Mouse (Mus musculus) CH12.LX (cell line): ENCODE data around the gene Polh. TPM values are rescaled to one million over a fixed set of nuclear protein-coding genes. Genes with fewer than 3 reads are reported as not detected.

Source experiments
- DNase-seq: peaks from one replicate; pipeline ENCODE4 v3.0.0-alpha.2; 2013; ENCODE audit errors: extremely low read depth
- H3K27ac ChIP-seq: 2 replicates; pipeline ENCODE4 v1.5.1; 2012; ENCODE audit warnings: low read depth, mild to moderate bottlenecking, control low read depth, moderate library complexity; ENCODE audit not compliant: insufficient read depth
- H3K27me3 ChIP-seq: replicated peaks from 2 replicates; pipeline ENCODE3; 2012; ENCODE audit warnings: inconsistent platforms
- H3K36me3 ChIP-seq, 2 experiments: replicated peaks in 1 of 2; 2 replicates each; pipeline versions ENCODE3 to v1.6.1; 2012; ENCODE audit warnings: inconsistent platforms in 1 of 2, low read length in 1 of 2, mild to moderate bottlenecking in 1 of 2, mixed read lengths in 1 of 2, moderate library complexity in 1 of 2; ENCODE audit not compliant: control insufficient read depth in 1 of 2, insufficient read depth in 1 of 2
- H3K4me1 ChIP-seq, 2 experiments: 2 replicates each; pipeline ENCODE4 v1.6.1; 2012; ENCODE audit warnings: inconsistent platforms in 1 of 2, moderate library complexity in 1 of 2; ENCODE audit not compliant: insufficient read depth in 2 of 2, control insufficient read depth in 1 of 2
- H3K4me2 ChIP-seq: 2 replicates; pipeline ENCODE4 v1.6.1; 2012; ENCODE audit warnings: low read depth, mild to moderate bottlenecking, control low read depth; ENCODE audit not compliant: poor library complexity, insufficient read depth, severe bottlenecking
- H3K4me3 ChIP-seq, 3 experiments: fragments of 150-350 bp in 1 of 3; sonication (generic) in 1 of 3; replicated peaks in 1 of 3; 2 replicates each; pipeline versions ENCODE3 to v1.5.1; 2011 to 2012; ENCODE audit warnings: low read depth in 2 of 3, low read length in 2 of 3, mild to moderate bottlenecking in 2 of 3, moderate library complexity in 2 of 3, control low read depth in 1 of 3, improper control_type of control experiment in 1 of 3, inconsistent platforms in 1 of 3, mixed read lengths in 1 of 3; ENCODE audit not compliant: poor library complexity in 1 of 3
- H3K79me2 ChIP-seq: replicated peaks from 2 replicates; pipeline ENCODE4 v1.6.1; 2012; ENCODE audit warnings: mild to moderate bottlenecking, moderate library complexity; ENCODE audit not compliant: control insufficient read depth, poor library complexity, insufficient read depth, severe bottlenecking; ENCODE audit errors: extremely low read depth
- H3K9ac ChIP-seq: 2 replicates; pipeline ENCODE4 v1.6.1; 2012; ENCODE audit warnings: low read depth, mild to moderate bottlenecking, control low read depth, moderate library complexity; ENCODE audit not compliant: insufficient read depth
- H3K9me3 ChIP-seq: replicated peaks from 2 replicates; pipeline ENCODE3; 2012; ENCODE audit warnings: low read length, inconsistent platforms, mixed read lengths
- CHD1 ChIP-seq: IDR thresholded peaks from 2 replicates; pipeline ENCODE4 v1.6.1; 2012; ENCODE audit warnings: low read depth, low read length, improper control_type of control experiment, inconsistent platforms
- CHD2 ChIP-seq: IDR thresholded peaks from 2 replicates; pipeline ENCODE4 v1.6.1; 2011; ENCODE audit warnings: low read length, improper control_type of control experiment
- CTCF ChIP-seq, 2 experiments: IDR thresholded peaks in 1 of 2; conservative IDR thresholded peaks in 1 of 2; 2 replicates each; pipeline ENCODE4 v1.5.1; 2011 to 2012; ENCODE audit warnings: low read depth in 2 of 2, low read length in 2 of 2, improper control_type of control experiment in 1 of 2, inconsistent platforms in 1 of 2, mild to moderate bottlenecking in 1 of 2, moderate library complexity in 1 of 2
- E2F4 ChIP-seq: IDR thresholded peaks from 2 replicates; pipeline ENCODE4 v1.6.1; 2011; ENCODE audit warnings: low read depth, low read length, improper control_type of control experiment; ENCODE audit not compliant: insufficient replicate concordance
- ELF1 ChIP-seq: IDR thresholded peaks from 2 replicates; pipeline ENCODE4 v1.6.1; 2014; ENCODE audit warnings: low read depth, mild to moderate bottlenecking, inconsistent platforms, low read length, improper control_type of control experiment
- EP300 ChIP-seq: IDR thresholded peaks from 2 replicates; pipeline ENCODE4 v1.6.1; 2011; ENCODE audit warnings: low read length, improper control_type of control experiment
- GABPA ChIP-seq: IDR thresholded peaks from 2 replicates; pipeline ENCODE4 v1.6.1; 2012; ENCODE audit warnings: low read depth, low read length, improper control_type of control experiment, inconsistent platforms; ENCODE audit not compliant: insufficient replicate concordance
- HCFC1 ChIP-seq: IDR thresholded peaks from 2 replicates; pipeline ENCODE4 v1.6.1; 2012; ENCODE audit warnings: low read depth, mild to moderate bottlenecking, inconsistent platforms, low read length, improper control_type of control experiment
- IRF4 ChIP-seq: IDR thresholded peaks from 2 replicates; pipeline ENCODE4 v1.6.1; 2014; ENCODE audit warnings: low read depth, mild to moderate bottlenecking, inconsistent platforms, low read length, improper control_type of control experiment
- JUND ChIP-seq: conservative IDR thresholded peaks from 2 replicates; pipeline ENCODE4 v1.6.1; 2011; ENCODE audit warnings: low read depth, low read length, improper control_type of control experiment
- KAT2A ChIP-seq: IDR thresholded peaks from 2 replicates; pipeline ENCODE4 v1.6.1; 2012; ENCODE audit warnings: low read length, improper control_type of control experiment, inconsistent platforms; ENCODE audit not compliant: insufficient replicate concordance
- MAFK ChIP-seq: IDR thresholded peaks from 2 replicates; pipeline ENCODE4 v1.6.1; 2011; ENCODE audit warnings: low read length, improper control_type of control experiment; ENCODE audit not compliant: insufficient replicate concordance
- MAX ChIP-seq: IDR thresholded peaks from 2 replicates; pipeline ENCODE4 v1.6.1; 2011; ENCODE audit warnings: low read length, improper control_type of control experiment
- MAZ ChIP-seq: IDR thresholded peaks from 2 replicates; pipeline ENCODE4 v1.6.1; 2012; ENCODE audit warnings: low read depth, mild to moderate bottlenecking, inconsistent platforms, low read length, improper control_type of control experiment, moderate library complexity
- MEF2A ChIP-seq: IDR thresholded peaks from 2 replicates; pipeline ENCODE4 v1.6.1; 2014; ENCODE audit warnings: low read depth, mild to moderate bottlenecking, inconsistent platforms, low read length, improper control_type of control experiment, borderline replicate concordance
- MXI1 ChIP-seq: IDR thresholded peaks from 2 replicates; pipeline ENCODE4 v1.6.1; 2011; ENCODE audit warnings: mild to moderate bottlenecking, low read depth, low read length, improper control_type of control experiment
- MYC ChIP-seq: IDR thresholded peaks from 2 replicates; pipeline ENCODE4 v1.6.1; 2011; ENCODE audit warnings: low read depth, mild to moderate bottlenecking, improper control_type of control experiment, low read length
- NRF1 ChIP-seq: IDR thresholded peaks from 2 replicates; pipeline ENCODE4 v1.6.1; 2014; ENCODE audit warnings: low read depth, mild to moderate bottlenecking, inconsistent platforms, low read length, improper control_type of control experiment, moderate library complexity
- POLR2A ChIP-seq: IDR thresholded peaks from 2 replicates; pipeline ENCODE4 v1.6.1; 2011; ENCODE audit warnings: low read depth, mild to moderate bottlenecking, improper control_type of control experiment, low read length
- POLR2AphosphoS2 ChIP-seq: IDR thresholded peaks from 2 replicates; pipeline ENCODE4 v1.6.1; 2011; ENCODE audit warnings: low read depth, low read length, improper control_type of control experiment
- RCOR1 ChIP-seq: conservative IDR thresholded peaks from 2 replicates; pipeline ENCODE4 v1.6.1; 2012; ENCODE audit warnings: low read depth, mild to moderate bottlenecking, inconsistent platforms, low read length, improper control_type of control experiment
- SIN3A ChIP-seq: IDR thresholded peaks from 2 replicates; pipeline ENCODE4 v1.6.1; 2012; ENCODE audit warnings: low read length, improper control_type of control experiment, inconsistent platforms
- SMC3 ChIP-seq: IDR thresholded peaks from 2 replicates; pipeline ENCODE4 v1.6.1; 2011; ENCODE audit warnings: low read depth, low read length, improper control_type of control experiment
- TBP ChIP-seq: conservative IDR thresholded peaks from 2 replicates; pipeline ENCODE4 v1.6.1; 2011; ENCODE audit warnings: low read depth, low read length, improper control_type of control experiment
- TCF12 ChIP-seq: IDR thresholded peaks from 2 replicates; pipeline ENCODE4 v1.6.1; 2014; ENCODE audit warnings: low read depth, mild to moderate bottlenecking, inconsistent platforms, low read length, improper control_type of control experiment
- UBTF ChIP-seq: IDR thresholded peaks from 2 replicates; pipeline ENCODE4 v1.6.1; 2012; ENCODE audit warnings: low read depth, mild to moderate bottlenecking, inconsistent platforms, low read length, improper control_type of control experiment, moderate library complexity
- USF1 ChIP-seq: IDR thresholded peaks from 2 replicates; pipeline ENCODE4 v1.6.1; 2014; ENCODE audit warnings: low read depth, mild to moderate bottlenecking, inconsistent platforms, low read length, improper control_type of control experiment
- USF2 ChIP-seq: conservative IDR thresholded peaks from 2 replicates; pipeline ENCODE4 v1.6.1; 2011; ENCODE audit warnings: low read depth, low read length, improper control_type of control experiment
- ZC3H11A ChIP-seq: IDR thresholded peaks from 2 replicates; pipeline ENCODE4 v1.6.1; 2012; ENCODE audit warnings: low read depth, mild to moderate bottlenecking, inconsistent platforms, low read length, improper control_type of control experiment
- ZKSCAN1 ChIP-seq: IDR thresholded peaks from 2 replicates; pipeline ENCODE4 v1.6.1; 2012; ENCODE audit warnings: low read depth, inconsistent platforms, low read length, improper control_type of control experiment, borderline replicate concordance
- ZMIZ1 ChIP-seq: IDR thresholded peaks from 2 replicates; pipeline ENCODE4 v1.6.1; 2012; ENCODE audit warnings: low read depth, mild to moderate bottlenecking, inconsistent platforms, low read length, improper control_type of control experiment
- dilution Hi-C: fragments of 300-500 bp; cut with MboI; formaldehyde crosslinking; loops from 2 replicates; pipeline ENCODE4 v1.14.3; 2020; ENCODE audit warnings: low sequenced_read_pairs; ENCODE audit not compliant: extremely low pct_unique_long_range_greater_than_20kb, extremely low pct_ligation_motif_present
- in situ Hi-C: fragments of 300-500 bp; cut with MboI; formaldehyde crosslinking; loops from 3 replicates; pipeline ENCODE4 v1.14.3; 2019; ENCODE audit warnings: low sequenced_read_pairs, low pct_ligation_motif_present, low pct_unique_long_range_greater_than_20kb, mixed read lengths
- polyA plus RNA-seq: library from polyadenylated mRNA; unstranded; fragments of >175 nt; gene quantifications from 2 replicates; pipeline ENCODE4 v1.2.1, GENCODE M21; 2012; ENCODE audit warnings: low read depth; ENCODE audit not compliant: insufficient read length
- total RNA-seq, 2 experiments: library from RNA; depleted of rRNA; stranded (reverse); fragments of 300-350 nt in 1 of 2; fragments of >200 nt in 1 of 2; gene quantifications; 2 replicates each; pipeline ENCODE4 v1.2.3; 2012 to 2014

Polh gene
- total and polyA plus RNA-seq, 3 experiments = 23.1 to 40.4 (median 36.0) TPM

- dilution Hi-C loops = no loop called here
Measured at GRCm38 (mm10) chr17:46160686-46161085, 41.8 kb downstream of the Polh start, which contains the start of gene Gtpbp2. Gene Gtpbp2 (plus strand): TSS chr17:46161032.

GRCm38 (mm10) chr17:46160090-46160662, 42.3 kb downstream of the Polh start:
- peaks cover 10 to 35% of the 10 kb centered on the region in 2 experiments for H3K4me1 ChIP-seq
- H3K79me2 ChIP-seq = peaks cover 15% of the 10 kb centered on the region
- dilution Hi-C loops (no loop called here), in situ Hi-C loops (no loop called here)
- H3K4me2 ChIP-seq = peak overlapping the region; percentile 83
- H3K9me3 ChIP-seq = no peaks in the 10 kb centered on the region
- peak; percentile 90 for DNase-seq
- peak overlapping the region; percentile 78 for H3K9ac ChIP-seq
- peak overlapping the region; percentile 85 for H3K27ac ChIP-seq
- peaks cover 13 to 14% of the 10 kb centered on the region in 2 experiments for H3K36me3 ChIP-seq
- peak overlapping the region; percentile 67 to 71 (median 67) for H3K4me3 ChIP-seq
- H3K27me3 ChIP-seq = no peaks in the 10 kb centered on the region
- TF ChIP-seq CTCF (conservative IDR thresholded peaks at IDR 0.05 in 1 of 2, IDR thresholded peaks at IDR 0.05 in 1 of 2; ENCODE audit: low read depth in 2 of 2, low read length in 2 of 2) = no peak
- TF ChIP-seq MAFK = no peak
- TF ChIP-seq TBP = peak; percentile 55; the same call in 1 of the 2 replicates
- peak; percentile 97 for TF ChIP-seq MXI1
- no peak; the same call in 1 of the 2 replicates for TF ChIP-seq POLR2AphosphoS2
- no peak for TF ChIP-seq SMC3
- TF ChIP-seq EP300 = no peak
- no peak for TF ChIP-seq USF2
- peak; percentile 74 for TF ChIP-seq ELF1
- peak; percentile 88 for TF ChIP-seq MAX
- TF ChIP-seq MEF2A = peak; percentile 93
- no peak for TF ChIP-seq E2F4
- TF ChIP-seq ZMIZ1 = peak; percentile 42
- TF ChIP-seq ZC3H11A = no peak
- peak; percentile 65; the same call in 1 of the 2 replicates for TF ChIP-seq TCF12
- TF ChIP-seq MAZ = peak; percentile 58; the same call in 1 of the 2 replicates
- TF ChIP-seq CHD2 = no peak
- TF ChIP-seq UBTF = no peak
- TF ChIP-seq RCOR1 = no peak
- TF ChIP-seq CHD1 = peak; percentile 45; the same call in 1 of the 2 replicates
- TF ChIP-seq ZKSCAN1 = no peak
- no peak for TF ChIP-seq JUND
- TF ChIP-seq IRF4 = peak; percentile 49
- TF ChIP-seq HCFC1 = no peak

More at GRCm38 (mm10) chr17:46160686-46161085, 41.8 kb downstream of the Polh start, which contains the start of gene Gtpbp2:
- Histone ChIP-seq H3K27ac (peak within 1 kb of the TSS; percentile 98), H3K27me3 (no peaks in the 10 kb centered on the region), H3K36me3 (peaks cover 18 to 19% of the 10 kb centered on the region in 2 experiments), H3K4me3 (peak within 1 kb of the TSS; percentile 67 to 94 (median 82)), H3K9me3 (no peaks in the 10 kb centered on the region), H3K79me2 (peaks cover 15% of the 10 kb centered on the region), H3K9ac (peak within 1 kb of the TSS; percentile 97), H3K4me1 (peaks cover 14 to 35% of the 10 kb centered on the region in 2 experiments), H3K4me2 (peak within 1 kb of the TSS; percentile 83)
- in situ Hi-C loops = no loop called here
- DNase-seq = peak; percentile 99
- TF ChIP-seq CHD2 = peak; percentile 95
- TF ChIP-seq USF1 = peak; percentile 51
- TF ChIP-seq MAFK = no peak
- TF ChIP-seq TBP = peak; percentile 75
- TF ChIP-seq SIN3A = peak; percentile 80; the same call in 1 of the 2 replicates
- TF ChIP-seq ZMIZ1 = no peak
- peak; percentile 62; the same call in 1 of the 2 replicates for TF ChIP-seq MYC
- peak; percentile 94 for TF ChIP-seq HCFC1
- peak; percentile 55; the same call in 1 of the 2 replicates for TF ChIP-seq E2F4
- peak; percentile 99 for TF ChIP-seq KAT2A
- TF ChIP-seq NRF1 = peak; percentile 55
- no peak for TF ChIP-seq CTCF (conservative IDR thresholded peaks at IDR 0.05 in 1 of 2, IDR thresholded peaks at IDR 0.05 in 1 of 2; ENCODE audit: low read depth in 2 of 2, low read length in 2 of 2)
- TF ChIP-seq MAZ = peak; percentile 91
- peak; percentile 44; the same call in 1 of the 2 replicates for TF ChIP-seq IRF4
- peak; percentile 82; the same call in 1 of the 2 replicates for TF ChIP-seq GABPA
- peak; percentile 41 for TF ChIP-seq POLR2A
- peak; percentile 84 for TF ChIP-seq ELF1
- TF ChIP-seq TCF12 = no peak
